ENCODE assay signal across 26 mouse cellular contexts in genomic region chr4:144916520-144916919, GRCm38 (mm10).
"Had no signal": no experiment of that assay in that cellular context is flagged by ENCODE, and none has a peak within 500 bp of the region (broad histone marks: within the 10 kb centered on the region; RNA-seq: fewer than 3 reads in every experiment).

No protein-coding gene starts in this region.

- H3K4me1 ChIP-seq: heart, embryonic 13.5 days; heart, embryonic 15.5 days; hindbrain, embryonic 13.5 days; hindbrain, embryonic 15.5 days; kidney, embryonic 15.5 days; limb, embryonic 10.5 days; limb, embryonic 12.5 days had no signal

- H3K9ac ChIP-seq: heart, embryonic 13.5 days; heart, embryonic 15.5 days; hindbrain, embryonic 13.5 days; hindbrain, embryonic 15.5 days; kidney, embryonic 15.5 days; limb, embryonic 12.5 days; liver, embryonic 13.5 days had no signal

- H3K27ac ChIP-seq: gastrocnemius, adult 2 months; heart, adult 2 months; heart, embryonic 13.5 days; heart, embryonic 15.5 days; hindbrain, embryonic 13.5 days; hindbrain, embryonic 15.5 days; hindbrain, postnatal 0 days; kidney, embryonic 15.5 days; kidney, postnatal 0 days; limb, embryonic 10.5 days; limb, embryonic 12.5 days; liver, embryonic 13.5 days had no signal

- H3K9me3 ChIP-seq: heart, embryonic 13.5 days; heart, embryonic 15.5 days; hindbrain, embryonic 13.5 days; hindbrain, embryonic 15.5 days; kidney, embryonic 15.5 days; limb, embryonic 10.5 days; limb, embryonic 12.5 days; liver, embryonic 13.5 days had no signal

- H3K4me3 ChIP-seq: gastrocnemius, adult 2 months; heart, adult 2 months; heart, embryonic 13.5 days; heart, embryonic 15.5 days; hindbrain, embryonic 13.5 days; hindbrain, embryonic 15.5 days; kidney, embryonic 15.5 days; limb, embryonic 10.5 days; limb, embryonic 12.5 days; liver, embryonic 13.5 days had no signal

- DNase-seq: gastrocnemius, adult 2 months; gastrocnemius, postnatal 10 days; gastrocnemius, postnatal 25 days; heart, adult 11 months; heart, adult 2 months; heart, postnatal 14 days; heart, postnatal 36 days; kidney, adult 11 months; kidney, adult 2 months; kidney, adult 9 months; kidney, postnatal 14 days; kidney, postnatal 36 days; layer of hippocampus, adult 9-11 months; layer of hippocampus, postnatal 36 days; liver; liver, embryonic 13.5 days had no signal

- ATAC-seq: hindbrain, postnatal 0 days; intestine, embryonic 16.5 days had no signal

- H3K36me3 ChIP-seq: hindbrain, embryonic 15.5 days had no signal
